Mouse (Mus musculus) heart, postnatal 10 days (tissue): ENCODE measurements around the gene Usp29. TPM values are rescaled to one million over a fixed set of nuclear protein-coding genes. Genes with fewer than 3 reads are reported as not detected.
A peak's percentile ranks its signal among the peaks of the same experiment; 100 is the strongest.
"Not testable (repeated sequence)": the region's sequence is repeated elsewhere in the genome, so short reads cannot be mapped to it uniquely, and the experiment has no call there.

Source experiments
- DNase-seq, 2 experiments: peaks; one replicate each; pipeline ENCODE4 v3.0.0; 2021
- intact Hi-C: fragments of 180-260 bp; cut with DNase I; formaldehyde crosslinking; loops from one replicate; pipeline ENCODE4 v1.15.1; 2025
- total RNA-seq, 2 experiments: library from RNA; stranded (reverse); gene quantifications; 2 replicates each; pipeline ENCODE4 v1.2.3; 2021

Gene Usp29
- total RNA-seq, 2 experiments from 2014 or later, result 0.87 to 1.2 TPM

DNA sequence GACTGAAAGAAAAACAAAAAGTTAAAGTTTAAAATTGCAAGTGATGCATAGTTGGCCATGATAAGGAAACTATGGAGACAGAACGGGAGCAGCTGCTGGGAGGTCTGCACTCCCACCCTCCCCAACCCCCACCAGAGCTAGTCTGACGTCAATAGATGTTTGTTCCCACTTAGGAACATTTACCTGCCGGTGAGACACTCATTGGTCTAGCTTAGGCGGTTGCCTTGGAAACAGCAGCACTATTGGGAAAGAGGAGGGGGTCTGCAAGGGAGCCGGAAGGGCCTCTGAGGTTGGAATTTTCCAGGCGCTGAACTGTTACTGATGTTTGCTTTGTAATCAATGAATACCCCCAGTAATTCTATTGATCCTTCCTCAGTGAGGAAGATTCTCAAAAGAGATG lies 130.3 kb downstream of the Usp29 start:
- intact Hi-C loops, result no loop called here
- no peak for DNase-seq

DNA sequence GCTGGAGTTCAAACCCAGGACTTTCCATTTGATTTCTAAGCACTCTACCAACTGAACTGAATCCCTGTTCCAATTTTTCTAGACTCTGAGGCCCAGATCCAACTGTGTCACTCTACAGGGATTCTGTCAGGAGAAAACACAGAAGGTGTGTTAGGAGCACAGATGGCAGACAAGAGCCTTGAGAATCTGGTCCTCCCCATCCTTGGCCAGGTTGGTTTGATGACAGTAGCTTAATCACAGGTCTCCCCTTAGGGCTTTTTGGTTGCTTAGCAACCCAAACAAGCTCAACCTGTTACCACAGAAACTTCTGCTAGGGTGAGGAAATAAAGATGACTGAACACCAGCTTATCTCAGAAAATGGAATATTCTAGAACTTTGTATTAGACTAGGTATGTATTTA lies 136.0 kb downstream of the Usp29 start:
- DNase-seq, result no peak
- intact Hi-C loops, result no loop called here

DNA sequence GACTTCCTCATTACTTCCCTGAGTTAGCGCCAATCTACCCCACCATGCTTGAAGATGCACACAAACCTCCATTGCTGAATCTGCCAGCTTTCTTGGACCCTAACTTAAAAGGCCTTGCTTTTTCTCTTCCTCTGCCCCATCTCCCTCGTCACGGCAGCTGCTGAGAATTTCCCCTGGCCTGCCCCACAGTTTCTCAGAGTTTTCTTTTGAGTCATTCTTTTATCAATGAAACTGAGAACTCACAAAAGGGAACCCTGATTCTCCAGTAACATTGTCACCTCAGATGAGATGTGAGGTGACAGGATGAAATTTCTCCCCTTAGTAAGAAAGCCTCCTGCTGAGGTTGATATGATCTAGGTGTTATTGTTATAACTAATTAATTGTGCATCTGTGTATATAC lies 138.5 kb downstream of the Usp29 start:
- intact Hi-C loops, result no loop called here
- DNase-seq, result no peak

DNA sequence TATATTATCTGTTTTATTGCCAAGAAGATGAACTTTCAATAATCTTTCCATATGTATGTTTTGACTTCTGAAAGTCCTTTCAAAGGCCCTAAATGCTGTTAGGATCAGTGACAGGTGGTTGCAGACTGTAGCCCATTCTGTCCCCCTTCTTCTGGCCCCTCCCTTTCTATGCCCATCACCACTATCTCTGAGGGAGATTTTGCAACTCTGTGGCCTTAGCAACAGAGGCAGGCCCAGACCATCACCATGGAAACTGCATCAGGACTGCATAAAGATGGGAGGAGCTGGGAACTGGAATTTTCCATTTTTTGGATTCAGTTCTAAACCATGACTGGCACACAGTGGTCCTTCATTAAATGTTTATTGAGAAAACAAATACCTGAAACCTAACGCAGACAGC lies 139.2 kb downstream of the Usp29 start:
- DNase-seq, result no peak
- intact Hi-C loops, result no loop called here

DNA sequence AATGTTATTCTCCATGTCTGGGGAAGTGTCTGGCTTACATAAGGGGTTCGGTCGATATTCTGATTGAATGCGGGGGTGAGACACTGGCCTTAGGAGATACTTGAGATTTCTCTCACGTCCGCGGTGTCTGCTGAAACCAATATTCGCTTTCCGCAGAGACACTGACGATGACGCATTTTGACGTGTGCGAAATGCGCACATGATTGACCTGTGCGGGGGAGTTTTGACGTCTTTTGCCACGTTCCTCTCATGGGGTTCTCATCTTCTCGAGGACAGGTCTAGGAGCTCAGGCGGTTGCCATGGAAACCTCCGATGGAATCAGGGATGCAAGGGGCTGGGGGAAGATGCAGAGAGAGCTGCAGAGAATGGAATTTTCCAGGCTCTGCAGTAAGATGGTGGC lies 144.1 kb downstream of the Usp29 start:
- intact Hi-C loops, result no loop called here

DNA sequence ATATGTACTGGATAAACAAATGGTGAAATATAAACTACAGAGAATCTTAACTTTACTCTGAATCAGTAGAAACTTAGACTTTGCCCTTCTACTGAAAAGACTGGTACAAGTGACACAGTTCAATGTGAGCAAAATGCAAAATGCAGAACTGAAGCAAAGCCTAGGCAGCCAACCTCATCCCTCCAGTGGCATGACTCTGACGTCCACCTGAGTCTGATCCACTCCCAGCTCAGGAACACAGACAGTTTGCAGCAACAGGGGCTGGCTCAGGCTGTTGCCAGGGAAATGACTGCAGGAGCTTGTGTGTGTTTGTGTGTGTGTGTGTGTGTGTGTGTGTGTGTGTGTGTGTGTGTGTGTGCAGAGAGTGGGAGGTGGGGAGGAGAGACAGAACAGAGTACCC lies 147.8 kb downstream of the Usp29 start:
- intact Hi-C loops, result no loop called here
- DNase-seq, result no peak

More for the DNA sequence above, 144.1 kb downstream of the Usp29 start:
- no peak for DNase-seq

DNA sequence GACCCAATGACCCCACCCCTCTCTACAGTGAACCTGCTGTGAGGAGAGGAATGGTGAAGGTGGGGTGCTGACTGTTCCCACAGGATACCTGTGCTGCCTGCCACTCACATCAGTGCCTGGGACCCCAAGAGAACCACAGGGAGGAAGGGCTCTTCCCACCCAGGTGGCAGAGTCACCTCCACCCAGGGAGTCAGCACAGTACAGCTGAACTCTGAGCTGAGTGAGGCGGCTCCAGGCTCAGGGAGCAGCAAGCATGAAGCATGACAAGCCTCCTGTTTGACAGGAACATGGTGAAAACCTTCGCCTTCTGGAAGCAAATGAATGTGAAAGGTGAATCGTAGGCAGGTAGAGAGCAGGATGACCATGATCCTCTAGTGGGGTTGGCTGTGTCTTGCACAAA lies 148.5 kb downstream of the Usp29 start:
- intact Hi-C loops, result not testable (repeated sequence)

DNA sequence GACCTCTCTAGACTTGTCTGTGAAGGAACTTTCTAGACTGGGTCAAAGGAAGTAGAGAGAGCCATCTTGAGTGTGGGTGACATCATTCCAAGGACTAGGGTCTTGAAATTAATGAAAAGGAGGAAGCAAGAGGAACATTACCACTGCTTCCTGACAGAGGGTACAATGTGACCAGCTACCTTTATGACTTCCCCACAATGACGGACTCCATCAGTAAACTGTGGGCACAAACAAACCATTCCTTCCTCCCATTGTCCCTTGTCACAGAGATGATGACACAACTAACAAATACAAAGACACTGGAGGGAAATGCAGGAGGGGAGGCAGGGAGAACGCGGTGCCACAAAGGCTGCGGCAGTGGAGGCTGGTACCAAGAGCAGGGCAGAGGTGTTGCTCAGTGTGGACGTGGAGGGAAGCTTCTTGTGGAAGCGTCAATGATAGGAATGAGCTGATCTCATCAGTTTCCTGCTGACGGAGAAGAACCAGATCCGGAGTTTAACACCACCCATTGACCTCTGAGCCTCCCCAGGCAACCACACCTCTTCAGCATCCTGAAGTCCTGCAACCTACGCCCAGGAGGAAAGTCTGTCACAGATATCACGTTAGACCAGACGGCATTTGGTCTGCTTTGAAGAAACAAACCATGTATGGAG lies 149.3 kb downstream of the Usp29 start:
- intact Hi-C loops, result no loop called here
- no peak for DNase-seq

More for the DNA sequence above, 148.5 kb downstream of the Usp29 start:
- not testable (repeated sequence) for DNase-seq

DNA sequence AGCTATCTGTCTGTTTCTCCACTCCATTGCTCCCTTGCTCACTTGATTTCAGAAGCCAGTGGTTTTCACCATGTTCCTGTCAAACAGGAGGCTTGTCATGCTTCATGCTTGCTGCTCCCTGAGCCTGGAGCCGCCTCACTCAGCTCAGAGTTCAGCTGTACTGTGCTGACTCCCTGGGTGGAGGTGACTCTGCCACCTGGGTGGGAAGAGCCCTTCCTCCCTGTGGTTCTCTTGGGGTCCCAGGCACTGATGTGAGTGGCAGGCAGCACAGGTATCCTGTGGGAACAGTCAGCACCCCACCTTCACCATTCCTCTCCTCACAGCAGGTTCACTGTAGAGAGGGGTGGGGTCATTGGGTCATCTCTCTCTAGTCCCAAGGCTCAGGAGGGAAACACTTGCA lies 150.5 kb downstream of the Usp29 start:
- DNase-seq, intact Hi-C loops: not testable (repeated sequence)

DNA sequence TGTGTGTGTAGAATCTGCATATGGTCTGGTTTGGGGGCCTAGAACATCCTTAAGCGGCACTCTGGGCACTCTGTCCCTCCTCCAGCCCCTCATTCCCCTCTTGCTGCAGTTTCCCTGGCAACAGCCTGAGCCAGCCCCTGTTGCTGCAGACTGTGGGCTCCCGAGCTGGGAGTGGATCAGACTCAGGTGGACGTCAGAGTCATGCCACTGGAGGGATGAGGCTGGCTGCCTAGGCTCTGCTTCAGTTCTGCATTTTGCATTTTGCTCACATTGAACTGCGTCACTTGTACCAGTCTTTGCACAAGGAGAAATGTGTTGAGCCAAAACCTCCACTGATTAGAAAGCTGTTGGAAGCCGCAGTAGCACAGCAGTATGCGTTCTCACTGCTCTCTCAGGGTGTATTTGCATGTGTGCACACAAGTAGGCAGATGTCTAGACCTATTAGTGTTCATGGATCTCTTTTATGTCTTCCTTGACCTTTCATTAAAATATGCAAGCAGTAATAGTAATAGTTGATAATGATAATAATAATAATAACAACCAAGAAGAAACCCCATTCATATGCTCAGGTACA lies 151.2 kb downstream of the Usp29 start:
- intact Hi-C loops, result no loop called here
- no peak for DNase-seq

DNA sequence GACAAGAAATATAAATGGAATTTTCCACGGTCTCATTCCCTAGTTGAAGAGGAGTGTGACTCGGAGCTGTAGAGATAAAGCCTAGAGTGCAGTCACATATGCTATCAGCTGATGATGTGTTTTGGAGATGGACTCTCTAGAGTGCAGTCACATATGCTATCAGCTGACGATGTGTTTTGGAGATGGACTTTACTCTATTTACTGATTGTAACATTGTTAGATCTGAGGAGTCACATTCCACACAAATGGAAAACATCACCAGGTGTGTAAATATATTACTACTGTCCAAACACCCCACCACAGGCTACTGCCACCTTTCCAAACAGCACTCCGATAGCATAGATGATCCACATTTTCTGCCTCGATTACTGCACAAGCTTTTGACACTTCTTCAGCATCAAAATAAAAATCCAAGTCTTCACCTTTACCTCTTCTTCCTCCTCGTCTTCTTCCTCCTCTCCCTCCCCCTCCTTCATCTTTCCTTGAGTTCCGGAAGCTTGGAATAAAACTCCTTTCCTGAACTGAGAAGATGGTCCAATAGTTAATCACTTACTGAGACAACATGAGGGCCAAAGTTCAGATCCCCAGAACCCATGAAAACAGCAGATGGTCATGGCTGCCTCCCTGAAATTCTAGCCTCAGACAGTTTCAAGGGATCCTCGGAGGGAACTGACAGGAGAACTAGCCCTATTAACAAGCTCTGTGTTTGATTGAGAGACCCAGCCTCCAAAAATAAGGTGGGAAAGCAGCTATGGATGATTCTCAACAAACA lies 153.2 kb downstream of the Usp29 start:
- no peak for DNase-seq
- intact Hi-C loops, result no loop called here

DNA sequence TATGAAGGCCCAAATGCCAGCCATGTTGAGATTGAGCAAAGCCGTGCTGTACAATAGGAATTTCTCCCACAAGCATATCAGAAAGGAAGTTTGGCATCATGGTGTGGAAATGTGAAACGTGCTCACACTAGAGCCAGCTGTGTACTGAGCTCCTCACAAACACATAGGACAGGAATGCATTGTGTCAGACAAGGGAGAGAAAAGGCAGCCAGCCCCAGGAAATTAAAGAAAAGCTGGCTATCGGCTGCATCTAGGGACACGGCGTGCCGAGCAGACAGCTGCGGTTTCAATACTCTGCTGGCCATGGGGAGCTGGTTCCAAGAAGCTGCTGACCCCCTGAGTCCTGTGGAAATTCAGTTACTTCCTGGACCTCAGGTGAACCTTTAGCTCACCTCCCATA lies 155.0 kb downstream of the Usp29 start:
- DNase-seq, result peak; percentile 5 to 13
- intact Hi-C loops, result no loop called here

DNA sequence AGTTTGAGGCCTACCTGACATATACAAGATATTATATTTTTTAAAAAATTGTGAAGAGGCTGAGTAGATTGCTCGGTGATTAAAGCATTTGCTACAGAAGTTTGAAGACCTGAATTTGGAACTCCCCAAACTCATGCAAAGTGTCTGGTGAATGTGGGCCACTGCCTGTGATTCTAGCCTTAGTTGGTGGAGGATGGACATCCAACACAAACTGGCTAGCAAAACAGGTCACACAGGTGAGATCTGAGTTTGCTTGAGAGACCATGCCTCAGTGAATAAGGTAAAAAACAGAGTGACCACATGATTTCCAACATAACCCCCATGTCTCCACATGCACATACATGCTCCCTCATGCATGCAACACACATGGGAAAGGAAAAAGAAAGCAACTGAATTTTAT lies 156.5 kb downstream of the Usp29 start:
- intact Hi-C loops, result no loop called here
- DNase-seq, result no peak

DNA sequence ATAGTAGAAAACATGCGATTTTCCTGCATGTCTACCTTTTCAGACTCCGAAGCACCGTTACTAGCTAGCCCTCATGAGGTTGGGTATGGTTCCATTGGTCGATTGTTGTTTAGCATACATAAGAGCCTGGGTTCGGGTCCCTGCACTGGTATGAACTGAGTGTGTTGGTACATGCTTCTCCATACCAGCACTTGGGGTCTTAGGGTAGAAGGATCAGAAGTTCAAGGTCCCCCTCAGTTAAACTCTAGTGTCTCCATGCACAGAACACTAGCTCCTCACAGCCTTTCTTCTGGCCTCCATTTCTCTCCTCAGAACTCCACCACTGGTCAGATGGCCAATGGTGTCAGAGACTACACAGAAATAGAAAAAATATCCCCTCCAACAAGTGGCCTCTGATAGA lies 159.5 kb downstream of the Usp29 start:
- intact Hi-C loops, result no loop called here
- no peak for DNase-seq

DNA sequence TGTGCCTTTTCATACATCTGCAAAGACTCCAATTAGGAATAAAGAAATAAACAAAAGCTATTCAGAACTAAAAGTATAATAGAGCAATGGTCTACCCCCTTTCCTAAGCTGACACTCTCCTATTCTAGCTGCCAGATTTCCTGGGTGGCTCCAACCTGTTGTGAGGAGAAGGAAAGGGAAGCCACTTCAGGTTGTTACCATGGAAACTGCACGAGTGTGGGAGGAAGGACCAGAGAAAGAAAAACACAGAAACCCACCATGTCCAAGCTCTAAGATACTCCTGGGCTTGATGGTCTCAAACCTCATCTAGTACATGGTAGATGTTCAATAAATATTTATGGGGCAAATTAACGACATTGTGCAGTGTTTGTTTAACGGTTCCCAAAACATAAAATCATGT lies 160.8 kb downstream of the Usp29 start:
- intact Hi-C loops, result no loop called here

DNA sequence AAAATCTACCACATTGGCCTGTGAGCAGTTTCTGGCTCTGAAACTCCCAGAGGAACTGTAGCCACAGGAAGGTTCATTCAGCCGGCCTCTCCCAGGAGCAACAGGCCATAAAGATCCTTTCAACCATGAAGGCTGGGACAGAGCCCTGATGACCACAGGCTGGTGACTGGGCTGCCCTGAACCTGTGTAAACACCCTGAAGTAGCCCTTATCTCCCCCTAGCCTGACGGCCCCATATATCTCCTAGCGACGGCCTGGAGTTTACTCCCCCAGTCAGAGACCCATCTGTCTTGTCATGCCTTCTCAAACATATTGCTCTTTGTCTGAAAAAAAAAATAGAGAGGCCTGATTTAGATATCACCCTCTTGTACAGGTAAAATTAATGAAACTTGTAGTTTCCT lies 166.6 kb downstream of the Usp29 start:
- intact Hi-C loops, DNase-seq: not testable (repeated sequence)

More for the DNA sequence above, 160.8 kb downstream of the Usp29 start:
- no peak for DNase-seq

DNA sequence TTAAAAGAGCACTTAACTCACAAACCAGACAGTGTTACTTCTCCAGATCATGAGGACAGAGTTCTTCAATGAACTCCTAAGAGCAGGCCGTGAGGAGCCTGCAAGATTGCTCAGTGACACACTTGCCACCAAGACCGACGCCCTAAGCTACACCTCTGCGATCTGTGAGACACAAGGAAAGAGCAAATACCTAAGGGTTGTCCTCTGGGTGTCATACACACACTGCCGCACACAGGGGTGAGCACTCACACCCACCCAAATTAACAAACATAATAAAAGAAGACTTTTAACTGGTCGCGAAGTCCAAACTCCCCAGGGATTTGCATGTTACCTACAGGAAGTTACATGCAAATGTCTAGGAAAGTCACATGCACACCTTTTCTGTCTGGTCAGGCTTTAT lies 170.3 kb downstream of the Usp29 start:
- intact Hi-C loops, result no loop called here
- DNase-seq, result no peak

DNA sequence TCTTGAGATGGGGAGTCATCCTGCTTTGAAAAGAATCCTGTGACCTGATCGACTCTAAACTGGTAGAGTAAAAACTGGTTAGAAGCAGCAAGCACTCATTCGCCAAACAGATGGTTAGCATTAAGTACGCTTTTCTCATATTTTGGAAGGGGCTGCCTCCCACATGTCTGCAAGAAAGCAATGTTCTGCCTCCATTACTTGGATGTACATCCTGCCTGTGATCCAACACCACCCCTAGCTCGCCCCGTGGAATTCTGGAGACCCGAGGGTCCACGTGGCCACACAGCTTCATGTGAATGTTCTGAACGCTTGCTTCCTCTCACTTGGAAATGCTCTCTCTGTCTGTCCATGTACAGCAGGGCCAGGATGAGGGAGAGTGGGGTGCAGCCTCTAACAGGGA lies 173.1 kb downstream of the Usp29 start:
- DNase-seq, result peak in 1 of 2 experiments; percentile 18
- intact Hi-C loops, result no loop called here

DNA sequence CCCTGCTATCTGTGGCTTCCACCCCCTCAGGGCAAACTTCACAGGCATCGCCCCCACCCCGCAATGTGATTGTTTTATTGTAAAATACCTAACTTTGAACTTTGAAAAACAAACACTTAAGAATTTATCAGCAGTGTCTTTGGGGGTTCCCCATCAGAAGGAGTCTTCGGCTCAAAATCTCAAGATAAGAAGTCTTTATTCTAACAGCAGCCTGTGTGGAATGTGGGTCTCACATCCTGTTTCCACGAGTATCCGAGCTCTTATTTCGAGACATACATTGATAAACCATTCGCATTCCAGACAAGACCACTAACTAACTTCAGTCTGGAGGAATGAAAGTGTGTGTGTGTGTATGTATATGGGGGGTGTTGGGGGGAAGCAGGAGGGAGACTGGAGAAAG lies 180.1 kb downstream of the Usp29 start:
- no peak for DNase-seq
- intact Hi-C loops, result no loop called here

DNA sequence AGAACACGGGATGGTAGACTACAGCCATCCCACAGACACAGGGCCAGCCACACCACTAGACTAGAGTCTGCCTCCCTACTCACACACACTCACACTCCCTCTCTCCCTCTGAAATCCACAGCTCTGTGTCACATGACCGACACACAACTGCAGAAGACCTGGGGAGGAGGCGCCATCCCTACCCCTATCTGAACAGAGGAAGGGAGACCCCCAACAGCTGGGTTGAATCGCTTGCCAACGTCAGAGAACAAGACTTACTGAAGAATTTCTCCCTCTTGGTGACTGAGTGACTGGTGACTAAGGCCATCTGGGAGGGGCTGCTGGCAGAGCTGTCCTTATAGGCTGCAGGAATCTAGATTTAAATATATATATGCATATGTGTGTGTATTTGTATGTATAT lies 181.4 kb downstream of the Usp29 start:
- intact Hi-C loops, result no loop called here
- DNase-seq, result no peak

DNA sequence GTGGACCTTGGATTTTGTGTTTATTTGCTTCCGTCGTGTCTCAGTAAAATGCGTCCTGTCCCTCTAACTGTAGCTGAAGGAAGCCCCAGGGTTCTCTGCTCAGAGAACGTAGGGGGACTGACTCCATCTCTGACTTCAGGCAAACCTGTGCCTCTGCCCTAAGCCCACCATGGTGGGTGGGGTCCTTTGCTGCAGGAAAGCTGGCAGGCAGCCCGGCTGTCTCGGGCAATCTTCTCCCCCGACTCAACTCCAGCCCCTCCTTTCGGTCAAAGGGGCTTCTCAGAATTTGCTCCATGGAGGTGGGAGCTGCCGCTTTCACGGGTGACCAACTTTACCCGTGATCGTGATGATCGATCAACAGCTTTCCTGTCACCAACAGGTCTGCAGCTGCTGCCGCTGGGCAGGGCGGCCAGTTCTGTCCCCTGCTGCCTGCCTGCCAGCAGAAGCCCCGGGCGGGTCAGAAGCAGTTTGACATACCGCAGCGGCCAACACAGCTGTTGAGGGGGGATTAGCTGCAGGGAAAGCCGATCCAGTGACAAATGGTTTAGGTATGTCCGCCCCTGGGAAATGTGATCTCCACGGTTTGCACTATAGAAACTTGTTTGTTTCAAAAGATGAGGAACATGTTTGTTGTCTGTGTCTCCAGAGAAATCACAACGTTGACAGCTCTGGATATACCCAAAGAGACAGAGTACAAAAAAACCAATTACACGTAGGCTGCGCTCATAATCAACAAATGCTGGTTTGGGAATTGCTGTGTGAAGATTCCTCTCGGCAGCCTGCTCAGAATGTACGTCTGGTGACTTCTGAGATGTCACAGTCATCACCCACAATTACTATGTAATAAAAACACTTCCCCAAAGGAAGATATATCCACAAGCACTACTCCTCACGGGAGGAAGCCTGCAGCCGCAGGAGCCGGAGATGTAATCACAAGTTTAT lies 183.3 kb downstream of the Usp29 start:
- intact Hi-C loops, result no loop called here
- peak; percentile 63 to 65 for DNase-seq
